13 mouse cellular contexts compared by ENCODE assay signal in genomic region chr17:5327480-5328180, GRCm38 (mm10).
DNase-seq lines count a peak whose midpoint lies in the region; ATAC-seq and TF ChIP-seq lines count a peak whose summit lies in the region.
"Had no signal": no experiment of that assay in that cellular context is flagged by ENCODE, and none has a peak within 500 bp of the region (broad histone marks: within the 10 kb centered on the region; RNA-seq: fewer than 3 reads in every experiment).

No protein-coding gene starts in this region.

- no peak overlapping the region for H3K27ac ChIP-seq in liver, embryonic 14.5 days
- H3K27ac ChIP-seq in kidney, embryonic 14.5 days (ENCODE audit: low read depth, low read length) = no peak overlapping the region
- H3K27ac ChIP-seq: hindbrain, embryonic 10.5 days; stomach, postnatal 0 days had no signal

- no peak overlapping the region for H3K9ac ChIP-seq in liver, embryonic 14.5 days (replicated peaks)
- H3K9ac ChIP-seq in kidney, embryonic 14.5 days (ENCODE audit: low read depth, low read length) = no peak overlapping the region

- no peak overlapping the region for H3K4me3 ChIP-seq in liver, embryonic 14.5 days (ENCODE audit: insufficient read depth in 1 of 2, low read depth in 2 of 2, low read length in 2 of 2)
- no peak overlapping the region for H3K4me3 ChIP-seq in kidney, embryonic 14.5 days (ENCODE audit: low read length)
- H3K4me3 ChIP-seq: hindbrain, embryonic 10.5 days had no signal

- TF ChIP-seq CTCF in liver, embryonic 14.5 days (IDR thresholded peaks at IDR 0.05; ENCODE audit: low read depth) = no peak

- DNase-seq in lung, postnatal 36 days = peak; percentile 27
- no peak for DNase-seq in lung, postnatal 25 days (ENCODE audit: low spot score)
- DNase-seq in liver, embryonic 14.5 days (ENCODE audit: low read depth in 3 of 3, low spot score in 3 of 3) = no peak
- no peak for DNase-seq in ovary, postnatal 10 days (ENCODE audit: low spot score)
- no peak for DNase-seq in layer of hippocampus, adult 9-10 months (ENCODE audit: low spot score)
- DNase-seq: heart, adult 11 months; kidney, postnatal 36 days had no signal

- no peak for TF ChIP-seq EP300 in liver, embryonic 14.5 days (IDR thresholded peaks at IDR 0.05; ENCODE audit: low read depth)

- no peaks in the 10 kb centered on the region for H3K27me3 ChIP-seq in liver, embryonic 14.5 days (ENCODE audit: control insufficient read depth, insufficient read depth, low read length)
- H3K27me3 ChIP-seq in kidney, embryonic 14.5 days (ENCODE audit: control insufficient read depth, insufficient read depth, low read length) = no peaks in the 10 kb centered on the region

- 29% methylated on average over 12 of the region's 12 CpGs for WGBS in liver, embryonic 14.5 days (ENCODE audit: insufficient replicate concordance)
- WGBS in kidney, embryonic 14.5 days = 91% methylated on average over 12 of the region's 12 CpGs

- peaks cover 0 to 7% of the 10 kb centered on the region in 2 experiments; a peak in 2 of 4 replicates for H3K4me1 ChIP-seq in liver, embryonic 14.5 days (replicated peaks; ENCODE audit: control insufficient read depth in 2 of 2, insufficient read depth in 2 of 2, low read length in 1 of 2)
- peaks cover 19% of the 10 kb centered on the region for H3K4me1 ChIP-seq in kidney, embryonic 14.5 days (ENCODE audit: control insufficient read depth, insufficient read depth, low read length)

- H3K9me3 ChIP-seq in liver, embryonic 14.5 days (ENCODE audit: control insufficient read depth, low read length) = no peaks in the 10 kb centered on the region
- H3K9me3 ChIP-seq in kidney, embryonic 14.5 days (ENCODE audit: control insufficient read depth, low read length) = no peaks in the 10 kb centered on the region
- H3K9me3 ChIP-seq: hindbrain, embryonic 10.5 days had no signal

- ATAC-seq in common myeloid progenitor, adult 5-6 weeks (replicated peaks; ENCODE audit: low read depth, poor library complexity, severe bottlenecking) = peak; percentile 81
- ATAC-seq in liver, embryonic 14.5 days (ENCODE audit: insufficient read depth) = peak; percentile 36; the same call in 1 of the 2 replicates
- no peak for ATAC-seq in kidney, embryonic 14.5 days (ENCODE audit: low FRiP score, low TSS enrichment)
- ATAC-seq: intestine, embryonic 16.5 days; midbrain, embryonic 16.5 days had no signal

- no peak overlapping the region for H3K4me2 ChIP-seq in liver, embryonic 14.5 days (ENCODE audit: low read depth)
- no peak overlapping the region for H3K4me2 ChIP-seq in kidney, embryonic 14.5 days (replicated peaks; ENCODE audit: low read depth, low read length)

- H3K36me3 ChIP-seq in liver, embryonic 14.5 days (replicated peaks; ENCODE audit: control insufficient read depth, insufficient read depth, low read depth) = peaks cover 2% of the 10 kb centered on the region; the same call in 1 of the 2 replicates
- peaks cover 61% of the 10 kb centered on the region for H3K36me3 ChIP-seq in kidney, embryonic 14.5 days (ENCODE audit: control insufficient read depth, insufficient read depth, low read length)
